Mouse (Mus musculus): ENCODE measurements around the gene Olfr148. TPM values are rescaled to one million over a fixed set of nuclear protein-coding genes. Genes with fewer than 3 reads are reported as not detected.

The Olfr148 gene
- polyA plus RNA-seq (2017; shearing (Covaris generic)), result not detected

DNA sequence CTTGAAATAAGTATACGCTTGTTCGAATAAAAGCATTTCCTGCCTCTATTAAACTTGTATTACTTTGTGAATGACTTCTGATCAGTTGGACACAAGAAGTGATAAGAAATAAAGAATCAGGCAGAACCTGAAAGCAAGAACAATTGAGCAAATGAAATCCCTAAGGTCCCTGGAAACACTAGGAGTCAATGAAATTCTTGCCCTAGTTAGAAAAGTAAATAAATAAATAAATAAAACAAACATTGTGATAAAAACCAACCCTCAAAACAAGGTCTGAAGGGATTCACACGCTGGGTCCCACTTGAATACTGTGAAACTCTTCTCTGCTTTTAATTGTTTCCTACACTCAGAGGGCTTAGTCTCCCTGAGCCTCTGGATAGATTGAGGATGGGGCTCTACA lies at the start of gene Olfr148:
Gene Olfr148 (plus strand): TSS at position 301 of the 400 bp plus-strand sequence.
- no peak for ATAC-seq

DNA sequence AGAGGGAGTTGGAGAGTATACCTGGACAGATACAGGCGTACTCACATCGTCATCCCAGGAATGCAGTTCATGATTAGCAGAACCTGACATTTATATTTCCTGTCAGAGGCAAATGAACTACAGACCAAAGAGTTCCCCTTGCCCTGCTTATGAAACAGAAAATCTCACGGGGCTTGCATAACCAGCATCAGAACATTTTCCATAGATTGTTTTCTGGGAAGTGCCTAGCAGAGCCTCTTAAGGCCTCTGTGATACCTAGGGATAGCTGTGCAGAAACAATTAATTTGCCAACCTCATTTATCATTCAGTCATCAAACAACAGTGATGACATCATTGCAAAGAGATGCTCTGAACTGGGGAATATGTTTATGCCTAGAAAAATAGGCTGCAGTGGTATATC lies 35.0 kb upstream of the Olfr148 start, which contains the start of gene Olfr959:
Gene Olfr959 (minus strand): TSS at position 101 of the 400 bp plus-strand sequence.
- ATAC-seq, result no peak

DNA sequence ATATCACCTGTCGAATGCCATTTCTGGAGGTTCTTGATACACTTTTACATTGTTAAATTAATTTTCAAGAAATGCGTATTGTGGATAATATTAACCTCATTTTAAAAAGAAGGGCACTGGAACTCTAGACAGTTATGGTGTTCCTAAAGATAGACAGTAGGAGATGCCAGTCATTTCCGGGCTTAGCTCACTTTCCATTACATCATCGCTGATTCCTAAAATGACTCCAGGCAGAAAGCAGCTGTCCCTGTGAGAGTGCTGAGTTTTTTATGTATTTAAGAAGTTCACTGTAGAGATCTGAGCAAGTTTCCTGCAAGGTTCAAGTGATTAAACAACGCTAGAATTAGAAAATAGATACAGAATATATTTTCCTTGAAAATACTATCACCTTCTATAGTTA lies 33.4 kb upstream of the Olfr148 start:
- ATAC-seq, result no peak

DNA sequence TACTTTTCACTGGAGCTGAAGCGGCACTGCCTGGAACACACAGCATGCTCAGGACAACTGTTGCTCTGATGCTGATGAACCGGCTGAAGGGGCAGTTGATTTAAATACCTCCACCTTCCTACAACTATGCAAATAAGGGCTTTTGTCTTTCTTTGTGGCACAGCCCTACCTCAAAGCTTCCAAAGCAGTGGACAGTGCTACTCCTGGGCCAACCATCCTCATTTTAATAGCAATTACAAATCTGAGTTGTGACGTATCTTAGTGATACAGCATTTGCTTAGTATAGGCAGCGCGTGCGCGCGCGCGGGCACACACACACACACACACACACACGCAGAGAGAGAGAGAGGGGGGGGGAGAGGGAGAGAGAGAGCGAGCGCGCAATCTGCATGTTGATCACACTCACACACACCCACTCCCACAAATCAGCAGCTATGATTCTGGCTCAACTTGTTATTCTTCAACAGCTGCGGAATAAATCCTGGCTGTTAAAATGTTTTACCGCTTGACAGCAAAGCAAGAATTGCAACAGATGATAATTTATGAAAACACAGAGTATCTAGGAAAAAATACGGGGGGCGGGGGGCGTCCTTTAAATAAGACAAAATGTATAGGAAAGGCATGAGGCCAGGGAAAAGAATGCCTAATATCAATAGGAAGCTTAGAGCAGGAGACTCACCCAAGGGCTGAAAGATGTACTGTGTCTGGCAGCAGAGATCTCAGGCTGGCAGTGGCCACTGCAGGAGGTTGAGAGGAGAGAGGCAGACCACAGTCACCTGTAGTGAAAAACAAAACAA lies 7.7 kb upstream of the Olfr148 start:
- no peak for ATAC-seq

DNA sequence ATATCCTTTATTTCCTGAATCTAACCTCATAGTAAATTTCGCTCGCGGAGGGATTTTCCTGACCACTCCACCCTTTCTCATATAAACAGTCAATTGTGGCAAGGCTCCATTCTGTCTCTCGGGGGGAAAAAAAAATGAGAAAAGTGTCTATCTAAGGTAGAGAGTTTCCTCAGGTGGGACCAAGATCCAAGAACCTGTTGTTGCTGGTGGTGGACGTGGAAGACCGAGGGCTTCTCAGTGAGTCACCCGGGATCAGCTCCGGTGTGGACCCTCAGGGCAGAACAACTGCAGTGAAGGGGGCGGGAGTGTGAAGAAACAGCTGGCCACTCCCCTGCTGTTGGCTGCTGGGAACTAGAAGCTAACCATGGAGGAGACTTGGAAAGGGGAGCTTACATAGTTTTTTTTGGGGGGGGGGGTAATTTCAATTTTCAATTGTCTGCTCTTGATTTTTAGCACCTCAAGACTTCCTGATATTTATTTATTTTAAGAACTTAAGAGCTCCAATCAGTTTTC lies 7.1 kb upstream of the Olfr148 start:
- no peak for ATAC-seq

DNA sequence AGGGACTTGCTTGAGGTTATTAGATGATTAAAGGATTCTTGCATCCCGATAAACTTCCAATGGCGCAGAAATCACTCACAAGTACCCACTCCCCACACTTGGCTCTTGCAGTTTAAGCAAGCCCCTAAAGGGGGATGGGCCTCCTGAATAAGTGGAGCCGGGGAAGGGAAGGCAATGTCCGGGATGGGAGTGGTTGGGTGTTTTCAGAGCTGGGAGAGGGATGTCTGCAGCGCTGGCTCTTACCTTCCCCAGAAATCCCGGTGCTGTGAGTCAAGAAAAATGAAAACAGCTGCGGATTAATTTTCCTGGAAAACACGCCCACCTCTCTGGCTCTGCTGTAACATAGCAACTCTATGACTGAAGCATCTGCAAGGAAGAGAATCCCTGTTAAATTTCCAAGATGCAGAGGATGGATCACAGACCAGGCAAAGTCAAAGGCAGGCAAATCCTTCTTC lies 6.4 kb upstream of the Olfr148 start, which contains the start of gene AW551984:
Gene AW551984 (minus strand): TSS at position 405 of the 455 bp plus-strand sequence.
- ATAC-seq, result no peak

DNA sequence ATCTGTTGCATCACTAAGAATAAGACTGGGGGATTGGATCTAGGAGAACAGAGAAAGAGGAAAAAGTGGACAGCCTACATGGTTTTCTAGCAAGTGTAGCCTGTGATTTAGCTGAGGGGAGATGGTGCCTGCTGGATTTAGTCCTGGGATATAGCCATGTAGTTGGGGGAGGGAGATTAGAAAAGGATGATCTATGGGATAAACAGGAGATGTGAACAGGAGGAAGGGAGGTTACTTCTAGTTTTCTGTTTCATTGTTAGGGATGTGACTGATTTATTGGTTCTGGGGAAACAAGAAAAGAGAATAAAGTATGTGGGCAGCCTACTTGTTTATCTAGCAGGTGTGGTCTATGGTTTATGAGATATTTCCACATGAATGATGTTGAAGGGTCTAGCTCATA lies 2.0 kb upstream of the Olfr148 start:
- no peak for ATAC-seq

DNA sequence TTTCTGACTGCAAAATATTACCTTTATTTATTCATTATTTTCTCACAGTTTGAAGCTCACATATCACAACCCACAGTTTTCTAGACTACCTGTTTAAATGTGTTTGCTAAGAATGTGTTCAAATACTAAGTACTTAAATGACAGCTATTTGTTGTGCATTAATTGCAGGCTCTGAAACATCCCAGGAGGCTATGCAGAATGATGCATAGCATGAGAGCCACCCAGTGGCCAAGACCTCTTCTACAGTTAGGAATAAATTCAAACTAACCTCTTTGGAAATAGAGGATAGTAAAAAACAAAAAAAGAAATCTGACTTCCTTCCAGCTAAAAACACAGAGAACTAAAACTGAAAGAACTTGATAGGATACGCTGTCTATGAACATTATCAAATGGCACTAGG lies 1.5 kb downstream of the Olfr148 start:
- ATAC-seq, result no peak

DNA sequence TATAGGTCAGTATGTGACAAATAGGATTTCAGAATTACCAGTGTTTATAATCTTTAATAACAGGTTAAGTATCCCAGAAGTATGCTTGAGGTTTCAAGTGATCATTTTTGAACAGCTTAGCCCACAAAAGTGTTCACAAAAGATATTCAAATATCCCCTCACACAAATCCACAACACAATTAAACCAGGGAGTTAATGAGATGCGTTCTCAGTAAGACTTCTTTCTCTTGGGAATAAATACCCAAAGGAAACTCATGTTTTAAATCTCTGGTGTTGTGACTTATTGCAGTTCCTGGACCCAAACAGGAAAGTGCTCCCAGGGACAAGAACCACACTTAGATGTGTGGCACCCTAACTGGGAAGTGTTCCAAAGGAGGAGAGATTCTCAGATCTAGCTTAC lies 10.6 kb downstream of the Olfr148 start, which contains the start of gene Olfr960:
Gene Olfr960 (plus strand): TSS at position 301 of the 400 bp plus-strand sequence.
- ATAC-seq, result no peak

DNA sequence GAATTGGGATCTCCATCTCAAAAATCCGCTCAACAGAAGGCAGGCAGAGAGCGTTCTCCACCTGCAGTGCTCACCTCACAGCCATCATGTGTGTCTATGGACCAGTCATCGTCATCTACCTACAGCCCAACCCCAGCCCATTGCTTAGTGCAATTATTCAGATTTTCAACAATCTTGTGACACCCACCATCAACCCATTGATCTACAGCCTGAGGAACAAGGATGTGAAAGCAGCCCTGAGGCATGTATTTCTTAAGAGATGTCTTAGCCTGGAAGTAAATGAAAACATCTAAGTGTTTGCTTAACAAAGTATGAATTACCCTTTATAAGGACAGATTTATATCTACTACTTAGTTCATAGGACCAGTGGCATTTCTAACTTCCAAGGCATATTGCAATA lies 13.3 kb downstream of the Olfr148 start:
- no peak for ATAC-seq

DNA sequence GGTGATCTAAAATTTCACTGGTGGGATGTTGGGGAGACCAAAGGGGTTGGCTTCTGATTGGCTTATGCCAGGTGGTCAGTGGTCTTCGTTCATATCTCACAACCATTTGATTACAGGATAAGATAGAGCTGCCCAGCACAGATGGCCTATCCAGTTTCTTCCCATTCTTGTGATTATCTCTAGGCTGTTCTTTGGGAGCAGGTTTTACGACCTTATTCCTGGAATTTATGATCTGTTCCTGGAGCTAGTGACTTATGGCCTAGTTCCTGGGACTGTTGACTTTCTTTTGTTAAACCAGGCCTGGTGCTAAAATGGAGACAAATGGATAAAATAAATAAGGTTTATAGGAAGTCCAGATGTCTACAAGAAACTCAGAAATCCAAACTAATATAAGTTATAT lies 14.3 kb downstream of the Olfr148 start:
- ATAC-seq, result no peak

DNA sequence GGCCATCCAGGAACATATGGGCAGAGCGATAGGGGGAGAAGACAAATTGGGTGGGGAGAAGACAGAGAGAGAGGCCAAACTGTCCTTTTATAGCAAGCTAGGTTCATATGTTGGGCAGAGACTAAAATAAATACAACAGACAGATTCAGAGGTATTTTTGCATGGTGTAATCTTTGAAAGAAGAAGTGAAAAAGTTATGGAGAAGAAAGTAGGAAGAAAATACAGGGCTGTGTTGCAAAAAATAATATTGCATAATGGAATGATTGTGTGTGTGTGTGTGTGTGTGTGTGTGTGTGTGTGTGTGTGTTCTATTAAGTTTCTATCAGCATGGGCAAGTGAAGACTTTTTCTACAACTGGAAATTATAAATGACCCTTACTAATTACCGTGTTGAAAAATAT lies 18.6 kb downstream of the Olfr148 start:
- no peak for ATAC-seq

DNA sequence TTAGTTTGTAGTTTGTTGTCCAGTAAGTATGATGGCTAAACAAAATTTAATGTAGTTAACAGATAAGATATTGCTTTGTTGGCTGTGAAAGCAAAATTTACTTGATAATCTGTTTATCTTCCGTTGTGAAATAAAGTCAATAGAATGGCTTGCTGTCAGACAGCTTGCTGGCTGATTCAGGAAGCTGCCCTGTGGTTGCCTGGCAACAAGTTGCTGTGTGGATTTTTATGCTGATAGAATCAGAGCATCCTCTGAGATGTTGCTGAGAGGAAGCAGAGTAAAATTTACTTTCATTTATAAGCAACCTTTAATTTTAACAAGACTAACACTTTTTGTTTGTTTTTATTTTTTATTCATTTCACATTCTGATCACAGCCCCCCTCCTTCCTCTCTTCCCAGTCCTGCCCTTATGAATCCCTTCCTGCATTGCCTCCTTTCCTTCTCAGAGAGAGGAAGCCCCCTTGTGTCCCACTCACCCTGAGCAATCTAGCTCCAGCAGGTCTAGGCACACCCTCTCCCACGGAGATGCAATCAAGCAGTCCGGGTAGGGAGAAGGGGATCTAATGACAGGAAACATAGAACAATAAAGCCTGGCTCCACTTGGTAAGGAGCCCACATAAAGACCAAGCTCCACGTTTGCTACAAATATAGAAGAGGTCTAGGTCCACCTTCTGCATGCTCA lies 23.6 kb downstream of the Olfr148 start:
- no peak for ATAC-seq

DNA sequence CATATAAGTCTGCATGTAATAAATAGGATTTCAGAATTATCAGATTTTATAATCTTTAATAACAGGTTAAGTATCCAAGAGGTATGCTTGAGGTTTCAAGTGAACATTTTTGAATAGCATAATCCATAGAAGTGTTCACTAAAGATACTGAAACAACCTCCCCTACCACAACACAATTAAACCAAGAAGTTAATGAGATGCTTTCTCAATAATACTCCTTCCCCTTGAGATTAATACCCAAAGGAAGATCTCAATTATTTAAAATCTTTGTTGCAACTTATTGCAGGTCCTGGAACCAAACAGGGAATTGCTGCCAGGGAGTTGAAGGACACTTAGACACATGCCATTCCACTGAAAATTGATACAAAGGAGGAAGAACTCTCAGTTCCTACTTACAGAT lies 34.3 kb downstream of the Olfr148 start, which contains the start of gene Olfr961:
Gene Olfr961 (plus strand): TSS at position 301 of the 400 bp plus-strand sequence.
- ATAC-seq, result no peak

DNA sequence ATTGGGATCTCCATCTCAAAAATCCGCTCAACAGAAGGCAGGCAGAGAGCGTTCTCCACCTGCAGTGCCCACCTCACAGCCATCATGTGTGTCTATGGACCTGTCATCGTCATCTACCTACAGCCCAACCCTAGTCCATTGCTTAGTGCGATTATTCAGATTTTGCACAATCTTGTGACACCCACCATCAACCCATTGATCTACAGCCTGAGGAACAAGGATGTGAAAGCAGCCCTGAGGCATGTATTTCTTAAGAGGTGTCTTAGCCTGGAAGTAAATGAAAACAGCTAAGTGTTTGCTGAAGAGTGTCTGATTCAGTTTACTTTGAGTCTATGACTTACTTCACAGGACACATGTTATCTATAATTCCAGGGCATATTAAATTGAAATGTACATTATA lies 36.9 kb downstream of the Olfr148 start:
- no peak for ATAC-seq

DNA sequence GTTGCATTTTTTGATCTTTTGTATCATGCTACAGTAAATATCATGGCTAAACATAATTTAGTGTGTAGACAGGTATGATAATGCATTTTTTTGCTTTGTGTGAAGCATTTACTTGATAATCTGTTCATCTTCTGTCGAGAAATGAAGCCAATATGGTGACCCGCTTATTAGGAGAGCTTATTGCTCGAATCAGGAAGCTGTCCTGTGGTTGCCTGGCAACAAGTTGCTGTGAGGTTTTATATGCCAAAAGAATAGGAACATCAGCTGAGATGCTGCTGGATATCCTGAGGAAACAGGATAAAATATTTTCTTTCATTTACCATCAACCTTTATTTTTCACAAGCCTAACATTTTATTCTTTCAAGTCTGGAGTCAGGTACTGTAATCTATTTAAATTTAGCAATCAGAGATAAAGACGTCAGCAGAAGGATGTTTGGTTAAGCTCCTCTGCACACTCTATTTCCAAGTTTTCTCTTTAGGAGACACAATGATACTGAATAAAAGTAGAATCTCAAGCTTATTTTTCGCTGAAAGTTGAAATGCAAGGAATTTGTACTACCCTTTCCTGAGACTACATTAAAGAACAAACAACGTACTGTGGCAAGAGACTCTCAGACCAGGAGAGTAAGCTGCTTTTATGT lies 44.4 kb downstream of the Olfr148 start:
- ATAC-seq, result no peak

Other genes with a start within 250 kb of the Olfr148 start
- gene Olfr951, start 223.2 kb upstream of the Olfr148 start, polyA plus RNA-seq (2017; shearing (Covaris generic)), result not detected
- gene Olfr952, start 183.5 kb upstream of the Olfr148 start, polyA plus RNA-seq (2017; shearing (Covaris generic)), result not detected
- not detected for gene Olfr954, start 154.0 kb upstream of the Olfr148 start, polyA plus RNA-seq (2017; shearing (Covaris generic))
- not detected for gene Olfr955, start 138.7 kb upstream of the Olfr148 start, polyA plus RNA-seq (2017; shearing (Covaris generic))
- not detected for gene Olfr44, start 116.7 kb upstream of the Olfr148 start, polyA plus RNA-seq (2017; shearing (Covaris generic))
- gene Olfr957, start 94.8 kb upstream of the Olfr148 start, polyA plus RNA-seq (2017; shearing (Covaris generic)), result not detected
- gene Olfr958, start 56.6 kb upstream of the Olfr148 start, polyA plus RNA-seq (2017; shearing (Covaris generic)), result not detected
- not detected for gene Olfr959, start 35.1 kb upstream of the Olfr148 start, polyA plus RNA-seq (2017; shearing (Covaris generic))
- gene AW551984, start 6.3 kb upstream of the Olfr148 start, polyA plus RNA-seq (2017; shearing (Covaris generic)), result not detected
- gene Olfr960, start 10.7 kb downstream of the Olfr148 start, polyA plus RNA-seq (2017; shearing (Covaris generic)), result not detected
- not detected for gene Olfr961, start 34.4 kb downstream of the Olfr148 start, polyA plus RNA-seq (2017; shearing (Covaris generic))
- gene Olfr963, start 56.5 kb downstream of the Olfr148 start, polyA plus RNA-seq (2017; shearing (Covaris generic)), result not detected
- not detected for gene Olfr149, start 96.5 kb downstream of the Olfr148 start, polyA plus RNA-seq (2017; shearing (Covaris generic))
- not detected for gene Olfr965, start 100.7 kb downstream of the Olfr148 start, polyA plus RNA-seq (2017; shearing (Covaris generic))
- gene Olfr150, start 120.3 kb downstream of the Olfr148 start, polyA plus RNA-seq (2017; shearing (Covaris generic)), result under 1 TPM in 1 of 2 experiments, not detected in 1; 0.35 TPM
- gene Olfr967, start 135.6 kb downstream of the Olfr148 start, polyA plus RNA-seq (2017; shearing (Covaris generic)), result not detected
- not detected for gene Olfr968, start 172.6 kb downstream of the Olfr148 start, polyA plus RNA-seq (2017; shearing (Covaris generic))
- gene Olfr969, start 180.3 kb downstream of the Olfr148 start, polyA plus RNA-seq (2017; shearing (Covaris generic)), result not detected
- gene Olfr970, start 198.2 kb downstream of the Olfr148 start, polyA plus RNA-seq (2017; shearing (Covaris generic)), result not detected
- not detected for gene Olfr971, start 226.2 kb downstream of the Olfr148 start, polyA plus RNA-seq (2017; shearing (Covaris generic))